Mouse (Mus musculus): ENCODE measurements at regions not wholly inside any gene's neighbourhood (a gene's known extent, or its start where the extent isn't known, plus 50 kb on each side); places are given as distances from the start of the nearest gene placed in this dataset.

- H3K9ac ChIP-seq = no peak overlapping the region
- no peak overlapping the region for H3K27ac ChIP-seq
- no peaks in the 10 kb centered on the region for H3K27me3 ChIP-seq (replicated peaks)
- H3K4me1 ChIP-seq = no peaks in the 10 kb centered on the region
- no peak overlapping the region for H3K4me2 ChIP-seq
- no peak overlapping the region for H3K4me3 ChIP-seq (replicated peaks)
- no peaks in the 10 kb centered on the region for H3K36me3 ChIP-seq
- 87% methylated on average over 1 of the region's 1 CpGs for WGBS
- ATAC-seq (ENCODE audit: insufficient read depth, low FRiP score, low read depth) = peak; percentile 60; the same call in 1 of the 2 replicates
- H3K9me3 ChIP-seq = no peaks in the 10 kb centered on the region
Measured at GRCm38 (mm10) chr14:36618459-36619085, 350.0 kb downstream of the Ccser2 start.

GRCm38 (mm10) chr14:36617987-36618386 is 350.6 kb downstream of the Ccser2 start:
- no peaks in the 10 kb centered on the region for H3K4me1 ChIP-seq
- no peak overlapping the region for H3K4me2 ChIP-seq
- no peaks in the 10 kb centered on the region for H3K9me3 ChIP-seq
- H3K27me3 ChIP-seq (replicated peaks) = no peaks in the 10 kb centered on the region
- H3K9ac ChIP-seq = no peak overlapping the region
- ATAC-seq (ENCODE audit: insufficient read depth, low FRiP score, low read depth) = no peak
- 77% methylated on average over 5 of the region's 5 CpGs for WGBS
- no peak overlapping the region for H3K27ac ChIP-seq
- H3K36me3 ChIP-seq = no peaks in the 10 kb centered on the region
- H3K4me3 ChIP-seq (replicated peaks) = no peak overlapping the region

- Histone ChIP-seq H3K9ac (no peak overlapping the region), H3K9me3 (no peaks in the 10 kb centered on the region), H3K27ac (no peak overlapping the region), H3K4me2 (no peak overlapping the region), H3K36me3 (no peaks in the 10 kb centered on the region), H3K4me1 (no peaks in the 10 kb centered on the region), H3K4me3 (replicated peaks) (no peak overlapping the region), H3K27me3 (replicated peaks) (no peaks in the 10 kb centered on the region)
- ATAC-seq (ENCODE audit: insufficient read depth, low FRiP score, low read depth) = no peak
- WGBS = 78% methylated on average over 3 of the region's 3 CpGs
Measured at GRCm38 (mm10) chr14:36614926-36615325, 353.7 kb downstream of the Ccser2 start.

GRCm38 (mm10) chr14:36612860-36613259 is 355.7 kb downstream of the Ccser2 start:
- Histone ChIP-seq H3K9me3 (no peaks in the 10 kb centered on the region), H3K4me1 (no peaks in the 10 kb centered on the region), H3K27me3 (replicated peaks) (no peaks in the 10 kb centered on the region), H3K36me3 (no peaks in the 10 kb centered on the region), H3K9ac (no peak overlapping the region), H3K4me3 (replicated peaks) (no peak overlapping the region), H3K4me2 (no peak overlapping the region), H3K27ac (no peak overlapping the region)
- ATAC-seq (ENCODE audit: insufficient read depth, low FRiP score, low read depth) = peak; percentile 63; the same call in 1 of the 2 replicates
- WGBS = 67% methylated on average over 3 of the region's 3 CpGs

- Histone ChIP-seq H3K4me1 (no peaks in the 10 kb centered on the region), H3K27ac (no peak overlapping the region), H3K9me3 (no peaks in the 10 kb centered on the region), H3K4me3 (replicated peaks) (no peak overlapping the region), H3K27me3 (replicated peaks) (no peaks in the 10 kb centered on the region), H3K36me3 (no peaks in the 10 kb centered on the region), H3K4me2 (no peak overlapping the region), H3K9ac (no peak overlapping the region)
- ATAC-seq (ENCODE audit: insufficient read depth, low FRiP score, low read depth) = no peak
- WGBS = 54% methylated on average over 4 of the region's 4 CpGs
Measured at GRCm38 (mm10) chr14:36584065-36584635, 384.4 kb downstream of the Ccser2 start.

GRCm38 (mm10) chr14:36583338-36584064 is 385.1 kb downstream of the Ccser2 start:
- Histone ChIP-seq H3K4me1 (no peaks in the 10 kb centered on the region), H3K9me3 (no peaks in the 10 kb centered on the region), H3K36me3 (no peaks in the 10 kb centered on the region), H3K4me2 (no peak overlapping the region), H3K4me3 (replicated peaks) (no peak overlapping the region), H3K9ac (no peak overlapping the region), H3K27ac (no peak overlapping the region), H3K27me3 (replicated peaks) (no peaks in the 10 kb centered on the region)
- ATAC-seq (ENCODE audit: insufficient read depth, low FRiP score, low read depth) = no peak
- WGBS = 65% methylated on average over 3 of the region's 3 CpGs

- no peak for ATAC-seq (ENCODE audit: insufficient read depth, low FRiP score, low read depth)
- H3K36me3 ChIP-seq = no peaks in the 10 kb centered on the region
- H3K27ac ChIP-seq = no peak overlapping the region
- no peaks in the 10 kb centered on the region for H3K27me3 ChIP-seq (replicated peaks)
- no peaks in the 10 kb centered on the region for H3K9me3 ChIP-seq
- no peak overlapping the region for H3K9ac ChIP-seq
- no peak overlapping the region for H3K4me3 ChIP-seq (replicated peaks)
- no peak overlapping the region for H3K4me2 ChIP-seq
- WGBS = 62% methylated on average over 3 of the region's 3 CpGs
- no peaks in the 10 kb centered on the region for H3K4me1 ChIP-seq
Measured at GRCm38 (mm10) chr14:36563229-36563865, 405.2 kb downstream of the Ccser2 start.

GRCm38 (mm10) chr14:36537402-36537801 is 431.2 kb downstream of the Ccser2 start:
- Histone ChIP-seq H3K4me1 (no peaks in the 10 kb centered on the region), H3K4me2 (no peak overlapping the region), H3K9ac (no peak overlapping the region), H3K9me3 (no peaks in the 10 kb centered on the region), H3K27me3 (replicated peaks) (no peaks in the 10 kb centered on the region), H3K36me3 (no peaks in the 10 kb centered on the region), H3K27ac (no peak overlapping the region), H3K4me3 (replicated peaks) (no peak overlapping the region)
- no peak for ATAC-seq (ENCODE audit: insufficient read depth, low FRiP score, low read depth)
- 69% methylated on average over 5 of the region's 5 CpGs for WGBS

GRCm38 (mm10) chr14:36527310-36527709 is 432.6 kb downstream of the 4930474N05Rik start:
- no peak overlapping the region for H3K27ac ChIP-seq
- ATAC-seq (ENCODE audit: insufficient read depth, low FRiP score, low read depth) = no peak
- H3K4me3 ChIP-seq (replicated peaks) = no peak overlapping the region
- no peaks in the 10 kb centered on the region for H3K4me1 ChIP-seq
- no peaks in the 10 kb centered on the region for H3K27me3 ChIP-seq (replicated peaks)
- H3K9ac ChIP-seq = no peak overlapping the region
- WGBS = 66% methylated on average over 1 of the region's 1 CpGs
- no peaks in the 10 kb centered on the region for H3K36me3 ChIP-seq
- H3K9me3 ChIP-seq = no peaks in the 10 kb centered on the region
- H3K4me2 ChIP-seq = no peak overlapping the region

- Histone ChIP-seq H3K36me3 (no peaks in the 10 kb centered on the region), H3K4me3 (replicated peaks) (no peak overlapping the region), H3K4me2 (no peak overlapping the region), H3K9ac (no peak overlapping the region), H3K27ac (no peak overlapping the region), H3K4me1 (no peaks in the 10 kb centered on the region), H3K27me3 (replicated peaks) (no peaks in the 10 kb centered on the region), H3K9me3 (no peaks in the 10 kb centered on the region)
- no peak for ATAC-seq (ENCODE audit: insufficient read depth, low FRiP score, low read depth)
Measured at GRCm38 (mm10) chr14:36525591-36526037, 430.9 kb downstream of the 4930474N05Rik start.

- H3K4me2 ChIP-seq = no peak overlapping the region
- no peak overlapping the region for H3K9ac ChIP-seq
- 65% methylated on average over 2 of the region's 2 CpGs for WGBS
- no peak overlapping the region for H3K27ac ChIP-seq
- H3K36me3 ChIP-seq = no peaks in the 10 kb centered on the region
- H3K4me3 ChIP-seq (replicated peaks) = no peak overlapping the region
- no peaks in the 10 kb centered on the region for H3K9me3 ChIP-seq
- no peak for ATAC-seq (ENCODE audit: insufficient read depth, low FRiP score, low read depth)
- no peaks in the 10 kb centered on the region for H3K27me3 ChIP-seq (replicated peaks)
- H3K4me1 ChIP-seq = no peaks in the 10 kb centered on the region
Measured at GRCm38 (mm10) chr14:36502076-36502994, 407.6 kb downstream of the 4930474N05Rik start.

Data from stomach, embryonic 15.5 days (tissue).